Mouse (Mus musculus) frontal cortex, postnatal 14 days (tissue): ENCODE results near the gene Fxr2.
A peak's percentile ranks its signal among the peaks of the same experiment; 100 is the strongest.
"Not testable (repeated sequence)": the region's sequence is repeated elsewhere in the genome, so short reads cannot be mapped to it uniquely, and the experiment has no call there.

Experiments
- DNase-seq, 2 experiments: peaks; one replicate each; pipeline ENCODE4 v3.0.0; 2022; ENCODE audit warnings: low spot score in 2 of 2

Gene Fxr2

DNA sequence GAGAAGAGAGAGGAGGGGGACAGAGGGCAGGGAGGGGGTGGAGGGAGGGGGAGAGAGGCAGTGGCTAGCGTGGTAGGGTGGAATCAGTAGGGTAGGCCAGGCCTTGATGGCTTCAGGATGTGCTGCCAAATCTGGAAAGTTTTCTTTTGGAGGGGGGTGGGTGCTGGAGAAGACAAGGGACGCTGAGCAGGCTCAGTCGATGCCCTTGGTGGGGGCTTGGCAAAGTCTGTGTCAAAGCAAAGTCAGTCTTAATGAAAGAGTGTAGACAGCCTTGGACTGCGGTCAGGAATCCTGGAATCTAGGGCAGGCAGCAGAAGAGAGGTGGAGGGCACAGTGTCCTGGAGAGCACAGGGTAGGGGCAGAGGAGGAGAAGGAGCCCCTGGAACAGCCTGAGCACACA lies 21.9 kb upstream of the Fxr2 start:
- DNase-seq: no peak

GRCm38 (mm10) chr11:69613553-69614256 lies 19.1 kb upstream of the Fxr2 start:
- DNase-seq: peak; percentile 65 to 74

DNA sequence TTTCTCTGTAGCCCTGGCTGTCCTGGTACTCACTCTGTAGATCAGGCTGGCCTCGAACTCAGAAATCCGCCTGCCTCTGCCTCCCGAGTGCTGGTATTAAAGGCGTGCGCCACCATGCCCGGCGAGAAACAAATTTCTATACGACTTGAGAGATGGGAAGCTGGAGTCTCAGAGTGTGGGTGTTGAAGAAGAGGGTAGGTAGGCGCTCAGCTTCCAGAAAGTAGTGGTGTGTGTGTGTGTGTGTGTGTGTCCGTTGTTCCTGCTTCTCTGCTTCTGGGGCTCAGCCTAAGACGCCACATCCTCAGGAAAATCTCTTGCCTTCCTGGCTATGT lies 18.6 kb upstream of the Fxr2 start:
- DNase-seq: not testable (repeated sequence)

DNA sequence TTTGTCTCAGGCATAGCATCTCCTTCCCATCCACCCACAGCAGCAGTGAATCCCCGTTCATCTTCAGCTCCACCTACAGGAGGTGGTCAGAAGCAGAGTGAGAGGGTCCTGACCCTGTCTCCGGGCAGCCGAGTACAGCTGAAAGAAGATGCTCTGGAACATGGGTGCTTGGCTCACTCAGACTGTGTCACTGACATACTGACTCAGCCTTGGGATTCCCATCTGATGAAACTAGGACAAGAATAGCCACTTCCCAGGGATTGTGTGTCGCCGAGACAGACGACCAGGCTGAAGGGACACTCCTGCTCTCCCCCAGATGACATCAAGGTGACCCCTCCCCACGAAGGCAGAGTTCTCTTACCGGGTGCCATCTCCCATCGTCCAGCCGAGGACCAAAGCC lies 16.0 kb upstream of the Fxr2 start:
- DNase-seq: no peak

DNA sequence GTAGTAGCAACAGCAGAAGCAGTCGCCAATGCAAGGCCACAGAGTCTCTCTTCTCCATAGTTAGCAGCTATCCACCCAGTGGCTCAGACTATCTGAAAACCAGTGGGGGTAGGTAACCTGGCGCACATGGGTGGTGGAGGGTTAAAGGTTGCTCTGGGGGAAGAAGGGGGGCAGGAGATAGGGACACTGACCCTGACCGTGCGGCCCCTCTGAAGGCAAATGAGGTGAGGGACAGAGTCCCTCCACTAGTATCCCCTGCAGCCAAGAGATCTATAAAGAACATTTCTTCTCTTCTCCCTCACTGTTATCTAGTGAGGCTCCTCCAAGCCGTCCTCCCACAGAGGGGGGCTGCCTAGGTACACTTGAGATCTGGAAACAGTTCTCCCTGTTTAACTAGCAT lies 15.0 kb upstream of the Fxr2 start, which contains the start of gene Shbg:
TSS of gene Shbg (minus strand) at position 101 of the 400 bp plus-strand sequence.
- no peak for DNase-seq

DNA sequence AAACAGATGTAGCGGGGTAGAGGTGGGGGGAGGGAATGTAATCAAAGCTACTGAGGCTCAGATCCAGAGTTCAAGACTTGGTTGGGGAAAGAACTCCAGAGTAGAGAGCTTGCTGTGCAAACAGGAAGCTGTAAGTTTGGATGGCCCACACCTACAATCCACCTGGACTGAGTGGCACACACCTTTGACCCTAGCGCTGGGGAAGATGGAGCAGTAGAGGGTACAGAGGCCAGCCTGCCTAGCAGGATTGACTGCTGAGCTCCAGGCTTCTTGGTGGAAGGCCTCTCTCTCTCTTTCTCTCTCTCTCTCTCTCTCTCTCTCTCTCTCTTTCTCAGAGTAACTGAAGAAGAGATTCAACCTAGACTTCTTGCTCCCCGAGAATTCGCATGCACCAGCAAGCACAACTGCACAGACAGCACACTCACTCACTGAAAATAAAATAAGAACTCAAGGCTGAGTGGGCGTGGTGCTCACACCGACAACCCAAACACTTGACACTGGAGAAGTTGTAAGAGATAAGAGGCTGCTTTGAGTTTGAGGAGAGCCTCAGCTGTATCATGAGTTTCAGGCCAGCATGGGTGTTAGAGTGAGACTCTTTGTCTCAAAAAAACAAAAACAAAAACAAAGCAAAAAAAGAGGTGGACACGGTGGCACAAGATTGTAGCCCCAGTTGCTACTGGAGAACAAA lies 12.3 kb upstream of the Fxr2 start:
- DNase-seq: no peak

DNA sequence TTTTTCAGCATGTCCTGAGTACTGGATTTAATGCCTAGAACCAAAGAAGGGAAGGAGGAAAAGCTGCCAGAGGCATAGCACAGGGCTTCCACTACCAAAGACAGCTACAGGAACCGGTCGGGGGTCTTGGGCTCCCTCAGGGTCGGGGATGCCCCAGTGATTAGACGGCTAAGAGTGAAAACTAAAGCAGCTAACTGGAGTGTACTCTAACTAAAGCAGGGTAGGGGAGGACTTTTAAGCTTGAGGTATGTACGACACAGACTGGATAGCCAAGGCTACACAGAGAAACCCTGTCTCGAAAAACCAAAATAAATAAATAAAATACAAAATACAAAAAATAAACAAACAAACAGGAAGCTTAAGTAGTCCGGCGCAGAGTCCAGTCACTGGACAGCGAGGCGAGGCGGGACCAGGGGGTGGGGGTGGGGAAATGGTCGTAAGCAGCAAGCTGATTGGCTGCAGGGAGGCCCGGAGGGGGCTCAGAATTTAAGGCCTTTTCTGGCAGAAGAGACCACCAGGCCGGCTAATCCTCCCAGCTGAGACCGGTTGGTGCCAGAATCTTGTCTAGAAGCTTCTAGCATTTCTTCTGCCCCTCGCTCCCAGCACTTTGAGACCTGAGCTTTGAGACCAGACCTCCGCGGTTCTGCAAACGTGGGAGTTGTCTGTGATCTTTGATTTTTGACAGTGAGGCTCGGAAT lies 11.1 kb upstream of the Fxr2 start, which contains the start of gene Sat2:
TSS of gene Sat2 (plus strand) at position 454 of the 698 bp plus-strand sequence.
- no peak for DNase-seq

- DNase-seq: no peak
These were observed 10.4 kb upstream of the Fxr2 start for GRCm38 (mm10) chr11:69622406-69622805.

DNA sequence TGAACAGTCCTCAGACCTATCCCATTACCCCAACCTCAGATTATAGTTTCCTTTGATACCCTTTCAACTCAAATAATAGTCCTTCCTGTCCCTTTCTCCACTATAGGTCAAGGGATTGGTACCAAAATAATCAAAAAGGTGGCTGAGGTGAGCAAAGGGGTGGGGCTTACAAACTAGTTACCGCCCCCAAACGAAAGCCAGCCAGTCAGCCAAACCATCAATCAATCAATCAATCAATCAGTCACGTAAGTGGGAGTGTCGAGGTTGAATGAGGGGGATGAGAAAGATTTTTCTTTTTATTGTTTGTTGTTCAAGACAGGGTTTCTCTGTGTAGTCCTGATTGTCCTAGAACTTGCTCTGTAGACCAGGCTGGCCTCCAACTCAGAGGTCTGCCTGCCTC lies 9.8 kb upstream of the Fxr2 start:
- no peak for DNase-seq

GRCm38 (mm10) chr11:69624339-69624738 lies 8.5 kb upstream of the Fxr2 start:
- DNase-seq: not testable (repeated sequence)

DNA sequence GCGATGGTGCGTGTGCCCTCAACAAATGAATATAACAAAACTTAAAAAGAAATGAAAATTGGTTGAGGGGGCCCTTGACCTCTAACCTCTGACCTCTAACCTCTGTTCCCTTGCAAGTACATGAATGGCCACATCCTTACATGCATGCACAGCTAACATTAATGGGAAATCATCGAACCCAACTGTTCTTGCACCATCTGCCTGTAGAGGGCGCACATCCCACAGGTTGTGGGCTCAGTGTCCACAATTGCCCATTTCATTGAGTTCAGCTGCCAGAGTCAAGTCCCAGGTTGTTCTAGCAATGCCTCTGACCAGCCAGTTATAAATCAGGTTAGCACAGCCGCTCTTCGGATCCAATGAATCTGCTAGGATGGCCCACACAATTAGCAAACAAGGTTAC lies 4.5 kb upstream of the Fxr2 start:
- peak; percentile 38 to 67 for DNase-seq

DNA sequence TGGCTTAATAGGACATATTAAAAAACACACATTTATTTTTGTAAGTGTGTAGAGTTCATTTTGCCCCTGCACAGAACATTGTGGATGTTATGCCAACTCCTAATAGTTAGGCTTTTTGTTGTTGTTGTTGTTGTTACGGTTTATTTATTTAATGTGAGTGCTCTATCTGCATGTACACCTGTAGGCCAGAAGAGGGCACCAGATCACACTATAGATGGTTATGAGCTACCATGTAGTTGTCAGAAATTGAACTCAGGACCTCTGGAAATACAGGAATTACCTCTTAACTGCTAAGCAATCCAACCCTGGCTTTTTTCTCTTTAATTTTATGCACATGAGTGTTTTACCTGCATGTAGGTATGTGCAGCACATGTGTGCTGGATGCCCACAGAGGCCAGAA lies 3.0 kb upstream of the Fxr2 start:
- no peak for DNase-seq

GRCm38 (mm10) chr11:69633128-69633866 lies 507 bp downstream of the Fxr2 start:
- DNase-seq: peak in 1 of 2 experiments; percentile 35

DNA sequence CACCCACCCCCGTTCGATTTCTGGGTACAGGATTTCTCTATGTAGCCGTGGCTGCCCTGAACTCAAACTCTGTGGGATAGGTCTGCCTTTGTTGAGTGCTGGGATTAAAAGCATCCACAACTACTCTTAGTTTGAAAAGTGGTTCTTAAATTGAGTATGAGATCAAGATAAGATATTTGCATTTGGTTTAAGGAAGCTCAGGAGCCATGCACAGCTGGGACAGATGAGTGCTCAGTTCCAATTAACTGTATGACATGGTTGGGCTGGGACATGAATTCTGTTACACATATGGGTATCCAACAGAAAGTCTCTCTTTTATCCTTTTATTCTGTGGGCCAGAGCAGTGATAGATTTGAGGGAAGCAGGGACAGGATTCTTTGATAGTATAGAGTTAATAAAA lies 2.7 kb downstream of the Fxr2 start:
- DNase-seq: no peak

GRCm38 (mm10) chr11:69645860-69646259 lies 13.1 kb downstream of the Fxr2 start:
- no peak for DNase-seq

DNA sequence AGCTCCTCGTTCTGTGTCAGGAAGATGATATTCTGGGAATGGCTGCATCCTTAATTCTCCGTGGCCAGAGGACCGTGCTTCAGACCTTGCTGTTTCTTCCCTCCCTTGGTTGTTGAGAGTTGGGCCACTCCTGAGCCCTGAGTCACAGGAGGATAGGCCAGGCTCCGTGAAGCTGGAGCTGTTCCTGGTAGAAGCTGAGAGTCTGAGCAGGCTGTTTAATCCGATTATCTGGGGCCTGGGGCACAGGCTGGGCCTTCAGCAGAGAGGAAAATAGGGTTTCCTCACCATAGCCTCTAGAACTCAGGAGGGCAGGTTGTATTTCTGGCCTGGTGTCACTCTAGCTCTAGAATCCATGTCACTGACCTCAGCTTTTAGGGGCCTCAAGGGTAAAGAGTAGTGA lies 20.6 kb downstream of the Fxr2 start:
- DNase-seq: no peak

GRCm38 (mm10) chr11:69654760-69655159 lies 22.0 kb downstream of the Fxr2 start:
- DNase-seq: no peak

DNA sequence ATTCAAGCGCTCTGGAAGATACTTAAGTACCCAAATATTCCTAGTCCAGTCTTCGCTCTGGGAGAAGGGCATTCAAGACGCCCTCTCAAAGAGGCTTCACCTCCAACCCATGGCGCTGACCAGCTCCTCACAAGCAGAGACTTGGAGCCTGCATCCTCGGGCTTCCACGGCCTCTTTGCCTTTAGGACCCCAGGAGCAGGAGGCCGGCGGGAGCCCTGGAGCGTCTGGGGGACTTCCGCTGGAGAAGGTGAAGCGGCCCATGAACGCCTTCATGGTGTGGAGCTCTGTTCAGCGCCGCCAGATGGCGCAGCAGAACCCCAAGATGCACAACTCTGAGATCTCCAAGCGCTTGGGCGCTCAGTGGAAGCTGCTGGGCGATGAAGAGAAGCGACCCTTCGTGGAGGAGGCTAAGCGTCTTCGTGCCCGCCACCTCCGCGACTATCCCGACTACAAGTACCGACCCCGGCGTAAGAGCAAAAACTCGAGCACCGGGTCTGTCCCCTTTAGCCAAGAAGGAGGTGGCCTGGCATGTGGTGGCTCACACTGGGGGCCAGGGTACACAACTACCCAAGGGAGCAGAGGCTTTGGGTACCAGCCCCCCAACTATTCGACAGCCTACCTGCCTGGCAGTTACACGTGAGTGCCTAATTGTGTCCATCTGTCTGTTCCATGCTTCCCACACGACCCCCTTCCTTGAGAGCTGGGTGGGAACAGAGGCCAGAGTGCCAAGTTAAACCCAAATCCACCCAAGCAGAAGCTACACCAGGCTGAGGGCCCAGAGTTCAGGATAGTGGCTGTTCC lies 22.7 kb downstream of the Fxr2 start, which contains the start of gene Sox15:
TSS of gene Sox15 (plus strand) at position 51 of the 801 bp plus-strand sequence.
- peak in 1 of 2 experiments; percentile 69 for DNase-seq

DNA sequence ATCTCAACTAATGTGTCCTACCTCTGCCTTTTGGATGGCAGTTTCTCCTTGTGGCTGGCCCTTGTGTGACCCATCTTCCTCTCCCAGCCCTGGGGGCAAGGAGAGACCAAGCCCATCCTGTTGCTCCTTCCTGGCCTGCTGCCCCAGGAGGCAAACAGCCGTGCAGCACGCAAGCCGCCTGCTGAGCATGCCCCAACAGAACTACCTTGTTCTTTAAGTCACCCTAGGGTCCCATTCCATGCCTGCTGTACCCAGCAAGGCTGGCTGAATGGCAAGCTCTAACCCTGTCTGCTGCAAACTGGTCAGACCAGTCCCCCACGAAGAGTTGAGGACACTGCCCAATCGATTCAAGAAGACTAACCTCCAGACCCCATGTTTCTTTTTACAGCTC lies 23.3 kb downstream of the Fxr2 start:
- DNase-seq: no peak

GRCm38 (mm10) chr11:69656617-69657461 lies 24.0 kb downstream of the Fxr2 start:
- DNase-seq: no peak
